Mouse (Mus musculus): ENCODE data around the gene Lamtor5. TPM values are rescaled to one million over a fixed set of nuclear protein-coding genes. Genes with fewer than 3 reads are reported as not detected.

Gene Lamtor5
- polyA plus RNA-seq, 1 experiment from 2014 or later, result 218 TPM

DNA sequence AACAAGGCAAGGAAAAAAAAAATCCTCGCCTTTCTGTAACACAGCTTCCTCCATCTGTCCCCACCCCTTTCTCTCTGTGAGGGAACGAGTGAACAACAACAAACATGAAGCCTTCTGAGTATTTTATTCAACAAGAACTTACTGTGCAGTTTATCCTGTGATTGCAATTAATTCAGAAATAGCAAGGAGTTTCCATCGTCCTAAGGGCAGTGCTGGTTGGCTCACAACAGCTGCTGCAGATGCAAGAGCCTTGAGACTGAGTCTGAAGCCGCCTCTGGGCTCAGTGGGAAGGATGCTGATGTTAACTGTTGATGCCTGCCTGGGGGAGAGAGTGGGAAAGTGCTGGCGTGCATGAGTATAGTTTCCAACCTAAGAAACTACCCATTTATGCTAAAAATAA, 20.7 kb upstream of the Lamtor5 start:
- Histone ChIP-seq H3K4me2 (replicated peaks) (no peak overlapping the region), H3K36me3 (replicated peaks; ENCODE audit: control insufficient read depth, insufficient read depth) (no peaks in the 10 kb centered on the region), H3K4me1 (replicated peaks; ENCODE audit: control insufficient read depth, insufficient read depth, low read length) (peaks cover 16% of the 10 kb centered on the region), H3K9ac (no peak overlapping the region), H3K4me3 (replicated peaks; ENCODE audit: low read length) (no peak overlapping the region), H3K27me3 (ENCODE audit: control insufficient read depth, insufficient read depth, low read length) (no peaks in the 10 kb centered on the region), H3K9me3 (ENCODE audit: control insufficient read depth, low read length) (no peaks in the 10 kb centered on the region), H3K27ac (peak overlapping the region; percentile 39; the same call in 1 of the 2 replicates)
- no peak for DNase-seq (ENCODE audit: low spot score)
- no peak for ATAC-seq (ENCODE audit: low FRiP score)
- WGBS, result 52% methylated on average over 5 of the region's 5 CpGs

DNA sequence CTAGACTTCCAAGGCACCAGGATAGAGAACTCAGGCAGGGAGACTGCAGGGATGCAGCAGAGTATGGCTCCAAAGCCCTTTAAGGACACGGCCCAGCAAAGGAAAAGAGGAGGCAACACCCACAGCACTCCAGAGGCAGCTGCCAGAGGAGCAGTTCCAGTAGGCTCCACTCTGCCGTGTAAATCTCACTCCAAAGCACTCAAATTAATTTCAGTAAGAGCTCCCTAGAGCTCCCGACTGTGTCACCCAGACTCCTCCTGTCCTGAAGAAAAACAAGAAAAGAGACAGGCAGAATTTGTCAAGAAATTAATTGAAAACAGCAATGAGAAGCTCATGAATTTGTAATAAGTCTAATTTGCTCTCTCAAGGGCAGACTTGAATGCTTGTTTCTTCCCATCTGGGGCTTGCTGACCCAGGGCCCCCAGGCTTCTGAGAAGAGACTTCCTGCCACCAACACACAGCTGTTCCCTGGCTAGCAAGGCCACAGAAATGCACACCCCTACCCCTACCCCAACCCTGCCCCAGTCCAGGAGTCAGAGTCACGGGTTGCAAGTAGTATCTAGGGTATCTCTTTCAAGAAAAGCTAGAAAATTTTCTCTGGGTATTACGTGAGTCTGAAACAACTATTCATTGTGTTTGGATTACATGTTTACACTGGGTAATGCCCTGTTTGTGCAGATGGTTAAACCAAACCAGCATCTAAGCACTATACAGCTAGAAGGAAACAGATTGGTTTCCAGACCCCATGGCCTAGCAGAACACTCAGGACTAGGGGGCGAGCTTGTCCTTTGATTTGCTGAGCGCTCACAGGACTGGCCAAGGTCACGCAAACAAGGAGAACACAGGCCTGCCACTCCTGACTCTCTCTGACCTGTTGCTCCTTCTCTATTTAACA, 17.5 kb upstream of the Lamtor5 start:
- 42% methylated on average over 8 of the region's 8 CpGs for WGBS

GRCm38 (mm10) chr3:107261851-107262165, 16.9 kb upstream of the Lamtor5 start:
- 28% methylated on average over 7 of the region's 7 CpGs for WGBS
- no peak overlapping the region for H3K9ac ChIP-seq
- H3K27ac ChIP-seq, result 0 out of 2 replicates have a peak overlapping the region, but pooled peaks have one; percentile 14
- H3K4me3 ChIP-seq (replicated peaks; ENCODE audit: low read length), result no peak overlapping the region
- H3K4me1 ChIP-seq (replicated peaks; ENCODE audit: control insufficient read depth, insufficient read depth, low read length), result peaks cover 16% of the 10 kb centered on the region
- no peaks in the 10 kb centered on the region for H3K9me3 ChIP-seq (ENCODE audit: control insufficient read depth, low read length)
- no peak overlapping the region for H3K4me2 ChIP-seq (replicated peaks)
- no peaks in the 10 kb centered on the region for H3K36me3 ChIP-seq (replicated peaks; ENCODE audit: control insufficient read depth, insufficient read depth)
- no peak for ATAC-seq (ENCODE audit: low FRiP score)
- DNase-seq (ENCODE audit: low spot score), result no peak
- H3K27me3 ChIP-seq (ENCODE audit: control insufficient read depth, insufficient read depth, low read length), result no peaks in the 10 kb centered on the region

More for the DNA sequence above, 17.5 kb upstream of the Lamtor5 start:
- no peak overlapping the region for H3K4me3 ChIP-seq (replicated peaks; ENCODE audit: low read length)
- H3K36me3 ChIP-seq (replicated peaks; ENCODE audit: control insufficient read depth, insufficient read depth), result no peaks in the 10 kb centered on the region
- peaks cover 16% of the 10 kb centered on the region for H3K4me1 ChIP-seq (replicated peaks; ENCODE audit: control insufficient read depth, insufficient read depth, low read length)
- H3K9me3 ChIP-seq (ENCODE audit: control insufficient read depth, low read length), result no peaks in the 10 kb centered on the region
- H3K9ac ChIP-seq, result no peak overlapping the region
- H3K4me2 ChIP-seq (replicated peaks), result 0 out of 2 replicates have a peak overlapping the region, but pooled peaks have one; percentile 4
- ATAC-seq (ENCODE audit: low FRiP score) (peak; percentile 61), DNase-seq (ENCODE audit: low spot score) (no peak)
- H3K27me3 ChIP-seq (ENCODE audit: control insufficient read depth, insufficient read depth, low read length), result no peaks in the 10 kb centered on the region
- peak overlapping the region; percentile 66 for H3K27ac ChIP-seq

- peaks cover 1% of the 10 kb centered on the region for H3K4me1 ChIP-seq (replicated peaks; ENCODE audit: control insufficient read depth, insufficient read depth, low read length)
- H3K9ac ChIP-seq, result no peak overlapping the region
- no peaks in the 10 kb centered on the region for H3K36me3 ChIP-seq (replicated peaks; ENCODE audit: control insufficient read depth, insufficient read depth)
- H3K4me2 ChIP-seq (replicated peaks), result no peak overlapping the region
- WGBS, result 79% methylated on average over 2 of the region's 2 CpGs
- H3K27me3 ChIP-seq (ENCODE audit: control insufficient read depth, insufficient read depth, low read length), result no peaks in the 10 kb centered on the region
- no peak overlapping the region for H3K27ac ChIP-seq
- DNase-seq (ENCODE audit: low spot score) (no peak), ATAC-seq (ENCODE audit: low FRiP score) (no peak)
- H3K9me3 ChIP-seq (ENCODE audit: control insufficient read depth, low read length), result no peaks in the 10 kb centered on the region
- H3K4me3 ChIP-seq (replicated peaks; ENCODE audit: low read length), result no peak overlapping the region
Observed at GRCm38 (mm10) chr3:107266814-107267345, 11.8 kb upstream of the Lamtor5 start.

- WGBS, result 91% methylated on average over 3 of the region's 3 CpGs
- no peaks in the 10 kb centered on the region for H3K9me3 ChIP-seq (ENCODE audit: control insufficient read depth, low read length)
Observed at GRCm38 (mm10) chr3:107272433-107272832, 6.2 kb upstream of the Lamtor5 start.

GRCm38 (mm10) chr3:107273820-107274219, 4.8 kb upstream of the Lamtor5 start:
- 17% methylated on average over 3 of the region's 3 CpGs for WGBS

More at GRCm38 (mm10) chr3:107272433-107272832, 6.2 kb upstream of the Lamtor5 start:
- no peaks in the 10 kb centered on the region for H3K36me3 ChIP-seq (replicated peaks; ENCODE audit: control insufficient read depth, insufficient read depth)
- H3K4me2 ChIP-seq (replicated peaks), result no peak overlapping the region
- DNase-seq (ENCODE audit: low spot score) (no peak), ATAC-seq (ENCODE audit: low FRiP score) (no peak)
- no peak overlapping the region for H3K9ac ChIP-seq
- H3K4me1 ChIP-seq (replicated peaks; ENCODE audit: control insufficient read depth, insufficient read depth, low read length), result no peaks in the 10 kb centered on the region
- H3K4me3 ChIP-seq (replicated peaks; ENCODE audit: low read length), result no peak overlapping the region
- no peak overlapping the region for H3K27ac ChIP-seq
- H3K27me3 ChIP-seq (ENCODE audit: control insufficient read depth, insufficient read depth, low read length), result no peaks in the 10 kb centered on the region

GRCm38 (mm10) chr3:107275351-107275750, 3.3 kb upstream of the Lamtor5 start:
- no peak overlapping the region for H3K4me3 ChIP-seq (replicated peaks; ENCODE audit: low read length)
- H3K4me1 ChIP-seq (replicated peaks; ENCODE audit: control insufficient read depth, insufficient read depth, low read length), result peaks cover 14% of the 10 kb centered on the region; the same call in 1 of the 2 replicates
- no peaks in the 10 kb centered on the region for H3K36me3 ChIP-seq (replicated peaks; ENCODE audit: control insufficient read depth, insufficient read depth)
- H3K9ac ChIP-seq, result no peak overlapping the region
- H3K9me3 ChIP-seq (ENCODE audit: control insufficient read depth, low read length), result no peaks in the 10 kb centered on the region
- 69% methylated on average over 5 of the region's 5 CpGs for WGBS
- H3K27ac ChIP-seq, result no peak overlapping the region
- H3K27me3 ChIP-seq (ENCODE audit: control insufficient read depth, insufficient read depth, low read length), result no peaks in the 10 kb centered on the region
- ATAC-seq (ENCODE audit: low FRiP score) (no peak), DNase-seq (ENCODE audit: low spot score) (no peak)
- no peak overlapping the region for H3K4me2 ChIP-seq (replicated peaks)

More at GRCm38 (mm10) chr3:107273820-107274219, 4.8 kb upstream of the Lamtor5 start:
- Histone ChIP-seq H3K27ac (no peak overlapping the region), H3K9ac (no peak overlapping the region), H3K27me3 (ENCODE audit: control insufficient read depth, insufficient read depth, low read length) (no peaks in the 10 kb centered on the region), H3K4me1 (replicated peaks; ENCODE audit: control insufficient read depth, insufficient read depth, low read length) (0 out of 2 replicates have a peak, but pooled peaks cover 3% of the 10 kb centered on the region), H3K36me3 (replicated peaks; ENCODE audit: control insufficient read depth, insufficient read depth) (no peaks in the 10 kb centered on the region), H3K4me3 (replicated peaks; ENCODE audit: low read length) (no peak overlapping the region), H3K4me2 (replicated peaks) (no peak overlapping the region), H3K9me3 (ENCODE audit: control insufficient read depth, low read length) (no peaks in the 10 kb centered on the region)
- peak; percentile 81 for ATAC-seq (ENCODE audit: low FRiP score)
- DNase-seq (ENCODE audit: low spot score), result peak; percentile 85

DNA sequence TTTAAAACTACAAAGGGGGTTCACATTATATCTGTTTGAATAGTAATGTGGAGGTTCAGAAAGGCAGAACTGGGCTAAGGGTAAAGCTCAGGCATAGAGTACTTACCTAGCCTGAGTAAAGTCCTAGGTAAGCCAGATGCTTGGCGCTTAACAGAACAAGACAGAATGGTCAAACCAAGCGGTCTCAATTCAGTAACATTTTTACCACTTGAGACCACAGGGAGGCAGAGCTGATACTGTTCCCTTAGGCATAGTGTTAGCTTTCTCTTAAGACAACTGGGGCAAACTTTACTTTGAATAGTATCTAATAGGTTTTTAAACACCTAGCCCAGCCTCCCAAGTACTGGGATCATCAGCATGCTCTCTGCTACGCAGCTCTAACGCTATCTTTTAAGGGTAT, 2.7 kb upstream of the Lamtor5 start:
- no peak overlapping the region for H3K27ac ChIP-seq
- WGBS, result 63% methylated on average over 4 of the region's 4 CpGs

GRCm38 (mm10) chr3:107276626-107277025, 2.0 kb upstream of the Lamtor5 start:
- WGBS, result 86% methylated on average over 3 of the region's 3 CpGs
- no peak for ATAC-seq (ENCODE audit: low FRiP score)
- Histone ChIP-seq H3K9me3 (ENCODE audit: control insufficient read depth, low read length) (no peaks in the 10 kb centered on the region), H3K4me1 (replicated peaks; ENCODE audit: control insufficient read depth, insufficient read depth, low read length) (peaks cover 14% of the 10 kb centered on the region; the same call in 1 of the 2 replicates), H3K9ac (no peak overlapping the region), H3K27ac (no peak overlapping the region), H3K27me3 (ENCODE audit: control insufficient read depth, insufficient read depth, low read length) (no peaks in the 10 kb centered on the region), H3K4me3 (replicated peaks; ENCODE audit: low read length) (no peak overlapping the region), H3K4me2 (replicated peaks) (no peak overlapping the region), H3K36me3 (replicated peaks; ENCODE audit: control insufficient read depth, insufficient read depth) (no peaks in the 10 kb centered on the region)
- no peak for DNase-seq (ENCODE audit: low spot score)

More for the DNA sequence above, 2.7 kb upstream of the Lamtor5 start:
- peaks cover 14% of the 10 kb centered on the region; the same call in 1 of the 2 replicates for H3K4me1 ChIP-seq (replicated peaks; ENCODE audit: control insufficient read depth, insufficient read depth, low read length)
- ATAC-seq (ENCODE audit: low FRiP score) (no peak), DNase-seq (ENCODE audit: low spot score) (no peak)
- no peaks in the 10 kb centered on the region for H3K9me3 ChIP-seq (ENCODE audit: control insufficient read depth, low read length)
- no peaks in the 10 kb centered on the region for H3K36me3 ChIP-seq (replicated peaks; ENCODE audit: control insufficient read depth, insufficient read depth)
- H3K9ac ChIP-seq, result no peak overlapping the region
- no peak overlapping the region for H3K4me2 ChIP-seq (replicated peaks)
- no peaks in the 10 kb centered on the region for H3K27me3 ChIP-seq (ENCODE audit: control insufficient read depth, insufficient read depth, low read length)
- H3K4me3 ChIP-seq (replicated peaks; ENCODE audit: low read length), result no peak overlapping the region

Measured in hindbrain, embryonic 14.5 days (tissue).